Mouse (Mus musculus) gastrocnemius, adult 18-20 months (tissue): ENCODE data around the gene Rbfox1. TPM values are rescaled to one million over a fixed set of nuclear protein-coding genes. Genes with fewer than 3 reads are reported as not detected.

Experiments
- DNase-seq: peaks from one replicate; pipeline ENCODE4 v3.0.0; 2021; ENCODE audit warnings: low spot score
- total RNA-seq, 2 experiments: library from RNA; stranded (reverse); gene quantifications; 2 replicates each; pipeline ENCODE4 v1.2.3; 2021

Gene Rbfox1
- total RNA-seq, 2 experiments from 2014 or later, result 228 to 232 TPM

DNA sequence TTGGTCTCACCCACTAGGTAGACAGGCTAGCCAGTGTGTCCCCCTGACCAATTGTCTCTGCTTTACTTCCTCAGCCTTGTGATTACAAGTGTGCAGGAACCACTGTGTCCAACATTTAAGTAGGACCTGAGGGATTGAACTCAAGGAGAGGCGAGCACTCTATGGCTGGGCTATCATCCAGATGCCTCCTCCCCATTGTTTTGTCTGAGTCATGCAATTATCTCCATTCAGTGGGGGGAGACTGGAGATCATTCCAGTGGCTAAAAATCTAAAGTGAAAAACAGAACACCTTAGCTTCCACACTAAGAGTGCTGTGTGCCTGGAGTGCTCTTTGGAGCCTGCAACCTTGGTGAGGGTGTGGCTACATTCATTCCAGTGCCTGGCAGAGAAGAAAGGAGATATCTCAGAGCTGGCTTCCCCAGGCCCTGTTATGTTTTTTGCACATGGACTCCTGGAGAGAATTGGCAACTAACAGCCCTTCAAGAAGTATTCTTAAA is 594.0 kb downstream of the Rbfox1 start:
- no peak for DNase-seq

DNA sequence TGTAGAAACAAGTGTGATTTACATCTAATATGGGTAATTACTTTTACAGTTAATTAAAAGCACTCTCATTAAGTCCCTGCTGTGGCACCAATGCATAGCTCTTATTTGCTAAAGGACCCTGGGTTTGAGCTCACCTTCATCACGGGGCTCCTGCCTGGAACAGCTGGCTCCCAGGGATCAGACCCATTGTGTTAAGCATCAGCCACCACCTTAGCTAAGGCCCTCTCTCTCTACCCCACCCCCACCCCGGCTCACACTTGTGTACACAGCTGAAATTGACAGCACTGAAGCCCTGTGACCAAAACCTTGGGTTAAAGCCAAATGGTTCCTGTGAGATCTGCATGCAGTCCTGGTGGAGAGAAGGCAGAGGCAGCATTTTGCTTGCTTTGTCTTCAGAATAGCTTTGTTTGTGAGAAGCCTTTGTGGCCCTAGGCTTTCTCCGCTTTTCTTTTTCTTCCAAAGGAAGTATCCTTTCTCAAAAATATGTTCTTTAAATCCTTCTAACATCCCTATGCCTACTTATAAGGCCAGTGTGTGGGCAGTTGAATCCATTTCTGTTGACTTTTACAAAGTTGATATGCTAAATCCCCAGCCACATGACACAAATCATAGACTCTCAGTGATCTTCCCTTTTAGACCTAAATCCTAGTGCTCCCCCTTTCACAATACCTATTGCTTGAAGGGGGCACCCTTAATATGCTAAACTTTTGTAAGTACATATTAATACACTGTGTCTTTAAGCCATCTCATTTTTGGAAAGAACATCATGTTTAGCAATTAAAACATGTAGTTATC is 594.7 kb downstream of the Rbfox1 start:
- no peak for DNase-seq

DNA sequence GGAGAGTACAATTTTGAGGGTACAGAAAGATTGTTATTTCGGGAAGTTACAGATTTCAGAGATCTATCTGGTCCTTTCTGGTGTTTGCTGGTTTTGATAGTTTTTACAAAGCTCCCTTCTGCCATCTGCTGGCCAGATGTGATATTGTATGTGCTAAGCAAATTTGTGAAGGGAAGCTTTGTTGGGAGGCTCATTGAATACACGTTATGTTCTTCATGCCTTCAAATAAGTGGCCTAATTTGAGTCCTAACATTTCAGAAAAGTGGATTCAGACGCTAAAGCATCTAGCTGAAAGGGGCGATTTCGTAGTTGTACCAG is 595.2 kb downstream of the Rbfox1 start:
- peak; percentile 3 for DNase-seq

DNA sequence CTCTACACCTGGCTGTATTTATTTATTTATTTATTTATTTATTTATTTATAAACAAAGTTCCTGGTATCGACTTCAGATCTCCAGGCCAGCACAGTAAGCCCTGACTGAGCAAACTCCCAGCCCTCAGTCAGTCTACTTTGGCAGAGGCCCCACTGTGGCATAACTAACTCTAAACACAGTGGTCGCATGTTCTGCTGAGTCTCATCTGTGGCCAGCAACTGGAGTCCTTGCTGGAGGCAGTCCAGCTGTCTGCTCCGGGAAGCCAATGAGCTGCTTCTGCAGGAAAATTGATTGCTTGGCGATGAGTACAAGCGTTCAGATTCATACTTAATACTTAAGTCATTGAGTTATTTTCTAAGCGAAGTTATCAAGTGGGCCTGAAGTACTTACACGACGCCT is 598.5 kb downstream of the Rbfox1 start:
- no peak for DNase-seq

DNA sequence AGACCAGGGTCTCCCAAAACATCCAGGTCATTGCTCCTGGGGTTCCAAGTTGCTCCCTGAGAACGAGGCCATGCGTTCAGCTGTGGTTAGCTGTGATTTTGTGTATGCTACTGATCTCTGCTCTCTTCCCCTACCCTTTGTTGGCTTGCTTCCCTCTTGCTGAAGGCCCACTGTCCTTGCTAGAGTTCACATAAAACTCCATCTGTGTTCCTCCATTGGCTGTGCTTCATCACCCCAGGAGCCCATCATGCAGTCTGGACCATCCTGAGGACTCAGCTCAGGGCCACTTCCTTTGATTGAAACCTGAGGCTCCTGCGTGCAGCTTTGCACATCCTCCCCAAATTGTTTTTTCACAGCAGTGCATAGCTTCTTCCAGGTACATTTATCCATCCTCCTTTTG is 600.5 kb downstream of the Rbfox1 start:
- DNase-seq, result no peak

DNA sequence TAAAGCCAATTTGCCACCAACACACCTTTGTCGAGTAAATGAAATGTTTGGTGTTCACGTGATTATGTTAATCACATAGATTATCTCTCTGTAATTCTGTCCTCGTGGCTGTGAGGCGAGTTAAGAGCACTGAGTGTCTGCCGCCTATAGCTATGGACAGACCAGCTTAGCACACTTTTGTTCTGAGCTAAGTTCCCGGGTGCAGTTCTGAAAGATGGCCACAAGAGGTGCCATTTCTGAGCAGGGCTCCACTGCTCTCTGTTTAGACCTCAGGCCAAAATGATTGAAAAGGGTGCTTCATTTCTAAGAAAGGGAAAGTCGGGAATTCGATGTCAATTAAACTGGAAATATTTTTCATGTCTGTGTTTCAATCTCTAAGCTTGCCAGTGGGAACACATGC is 617.1 kb downstream of the Rbfox1 start:
- no peak for DNase-seq

DNA sequence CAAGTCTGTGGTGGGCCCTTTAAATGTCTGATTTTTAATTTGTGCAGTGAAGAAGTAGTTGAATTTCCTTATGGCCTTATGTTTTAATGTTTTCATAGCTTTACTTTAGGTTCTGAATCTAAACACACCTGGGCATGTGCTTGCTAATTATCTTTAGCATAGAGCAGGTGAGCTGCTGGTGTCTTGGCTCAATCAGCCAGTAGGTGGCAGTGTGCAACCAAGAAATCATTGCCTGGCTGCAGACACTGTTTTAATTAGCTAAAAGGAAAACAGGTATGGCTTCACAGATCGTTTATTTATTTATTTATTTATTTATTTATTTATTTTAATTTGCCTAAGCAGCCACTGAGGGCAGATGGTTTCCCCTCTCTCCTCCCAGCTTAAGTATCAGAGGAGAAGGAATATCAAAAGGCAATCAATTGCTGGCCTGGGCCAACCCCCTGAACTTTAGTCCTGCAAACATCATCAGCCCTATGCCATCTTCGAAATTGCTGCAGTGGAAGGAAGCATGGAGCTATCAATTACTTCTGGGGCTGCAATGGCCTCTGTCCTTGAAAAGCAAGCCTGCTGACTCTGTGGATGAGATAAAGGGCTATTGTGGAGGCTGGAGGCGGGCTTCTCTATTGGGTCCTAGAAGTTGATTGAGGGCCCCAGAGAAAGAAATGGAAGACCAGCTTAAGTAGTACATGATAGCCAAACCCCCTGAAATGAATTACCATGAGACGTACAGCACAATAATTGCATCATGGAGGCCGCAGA is 618.6 kb downstream of the Rbfox1 start:
- DNase-seq, result peak; percentile 11

DNA sequence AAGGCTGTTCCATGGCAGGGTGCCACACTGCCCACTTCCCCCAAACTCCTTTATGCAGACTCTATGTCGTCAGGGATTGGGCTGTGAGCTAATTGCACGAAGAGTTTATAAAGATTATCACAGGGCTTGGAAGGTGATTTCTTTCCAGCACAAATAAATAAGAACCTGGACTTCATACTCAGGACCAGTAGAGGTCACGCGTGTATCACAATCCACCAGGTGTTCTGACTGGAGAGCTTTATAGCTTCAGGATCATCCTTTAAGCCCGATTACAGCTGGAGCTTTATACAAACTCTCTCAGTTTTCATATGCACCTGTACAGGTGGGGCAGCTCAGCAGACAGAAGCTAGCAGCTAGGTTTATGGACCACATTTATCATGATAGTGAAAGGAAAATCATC is 623.8 kb downstream of the Rbfox1 start:
- DNase-seq, result no peak

DNA sequence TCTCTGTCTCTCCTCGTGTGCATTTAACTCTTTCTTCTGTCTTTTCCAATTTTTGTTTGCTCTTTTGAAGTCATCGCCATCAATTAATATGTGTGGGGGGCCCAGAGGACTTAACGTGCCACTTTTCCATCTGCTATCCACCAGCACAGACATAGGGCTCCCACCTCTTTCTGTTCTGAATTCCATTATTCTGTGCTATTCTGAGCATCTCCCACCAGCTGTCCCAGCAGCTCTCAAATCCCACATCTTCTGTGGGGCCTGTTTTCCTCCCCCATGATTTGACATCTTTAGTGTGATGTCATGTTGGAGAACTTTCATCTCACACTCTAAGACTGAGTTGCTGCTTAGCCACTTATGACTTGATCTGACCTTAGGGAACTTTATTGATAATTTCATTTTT is 634.3 kb downstream of the Rbfox1 start:
- DNase-seq, result no peak

DNA sequence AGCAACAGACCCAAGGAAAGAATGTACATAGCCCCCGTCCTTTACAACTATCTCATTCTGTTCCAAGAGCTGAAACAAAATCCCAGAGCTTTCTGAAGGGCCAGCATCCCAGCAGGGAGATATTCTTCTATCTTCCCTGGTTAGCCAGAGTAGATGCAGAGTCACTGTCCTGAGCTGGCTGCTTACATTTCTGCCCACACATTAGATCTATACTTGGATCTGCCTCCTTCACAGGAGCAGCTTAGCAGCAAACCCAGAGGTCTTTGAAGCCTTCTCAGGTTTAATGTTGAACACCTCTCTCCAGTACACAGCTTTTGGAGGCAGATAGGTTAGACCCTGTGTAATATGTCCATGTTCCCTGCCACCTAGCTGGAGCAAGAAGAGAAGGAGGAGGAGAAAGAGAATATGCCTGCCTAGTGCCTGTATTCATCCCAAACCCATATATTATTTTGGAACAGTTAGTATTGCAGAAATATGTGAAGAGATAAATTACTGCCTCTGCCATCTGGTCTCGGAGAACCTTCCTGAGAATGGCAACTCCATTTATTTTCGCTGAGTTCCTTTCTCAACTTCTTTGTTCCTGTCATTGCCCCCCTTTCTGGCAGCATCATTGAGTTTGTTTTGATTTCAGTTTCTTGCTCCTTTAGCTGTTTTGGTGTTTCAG is 640.5 kb downstream of the Rbfox1 start:
- DNase-seq, result no peak

DNA sequence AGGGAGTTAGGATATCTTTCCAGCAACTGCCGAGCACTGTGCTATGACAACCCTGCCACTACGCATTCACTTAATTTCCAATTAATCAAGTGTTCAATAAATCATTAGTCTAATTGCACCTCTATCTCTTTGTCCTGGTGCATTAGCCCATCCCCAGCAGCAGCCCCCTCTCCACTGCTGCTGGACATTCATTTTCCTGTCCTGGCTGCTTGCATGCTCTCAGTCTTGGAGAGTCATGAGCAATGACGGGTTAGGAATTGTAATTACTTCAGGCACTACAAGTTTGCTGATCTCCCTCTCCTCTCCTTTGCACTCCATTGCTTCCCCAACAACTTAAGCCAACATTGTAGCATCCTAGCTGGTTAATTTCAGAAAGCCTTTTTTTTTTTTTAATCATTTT is 646.3 kb downstream of the Rbfox1 start:
- no peak for DNase-seq

DNA sequence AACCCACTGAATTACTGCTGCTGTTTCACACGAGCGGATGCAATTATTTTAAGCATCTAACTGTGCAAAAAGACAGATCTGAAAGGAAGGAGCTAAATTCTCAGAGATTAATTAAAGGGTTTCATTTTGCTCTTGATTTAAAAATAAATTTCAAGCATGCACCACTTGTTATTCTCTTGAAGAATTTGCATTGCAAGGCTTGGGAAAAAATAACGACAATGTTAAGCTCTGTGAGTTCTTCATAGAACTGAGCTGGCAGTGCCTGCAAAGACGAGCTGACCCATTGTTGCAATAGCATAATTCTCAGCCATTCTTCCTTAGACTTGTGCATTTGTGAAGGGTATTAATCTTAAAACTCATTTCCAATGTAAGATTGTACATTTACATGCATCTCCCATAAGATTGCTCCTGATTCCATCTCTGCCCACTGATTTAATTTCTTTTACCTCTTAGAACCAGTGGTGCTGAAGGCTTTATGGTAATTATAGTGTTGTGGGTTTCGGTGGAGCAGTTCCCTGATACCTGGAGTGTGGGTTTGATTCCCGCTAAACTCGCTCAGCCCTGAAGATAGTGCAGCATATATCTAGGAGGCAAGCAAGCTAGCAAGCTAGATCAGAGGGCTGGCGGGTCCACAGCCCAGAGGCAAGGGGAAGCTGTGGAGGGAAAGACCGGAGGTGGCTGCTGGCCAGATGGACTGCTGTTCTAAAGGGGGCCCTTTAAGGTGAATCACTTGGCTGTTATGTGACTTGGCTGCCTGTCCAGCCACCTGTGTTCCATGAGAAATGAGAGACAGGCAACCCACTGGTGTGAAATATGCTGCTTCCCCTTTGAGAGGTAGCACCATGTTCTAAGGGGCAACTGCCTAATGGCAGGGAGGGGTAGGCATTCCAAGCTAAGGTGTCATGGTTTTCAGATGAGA is 647.2 kb downstream of the Rbfox1 start:
- DNase-seq, result no peak

DNA sequence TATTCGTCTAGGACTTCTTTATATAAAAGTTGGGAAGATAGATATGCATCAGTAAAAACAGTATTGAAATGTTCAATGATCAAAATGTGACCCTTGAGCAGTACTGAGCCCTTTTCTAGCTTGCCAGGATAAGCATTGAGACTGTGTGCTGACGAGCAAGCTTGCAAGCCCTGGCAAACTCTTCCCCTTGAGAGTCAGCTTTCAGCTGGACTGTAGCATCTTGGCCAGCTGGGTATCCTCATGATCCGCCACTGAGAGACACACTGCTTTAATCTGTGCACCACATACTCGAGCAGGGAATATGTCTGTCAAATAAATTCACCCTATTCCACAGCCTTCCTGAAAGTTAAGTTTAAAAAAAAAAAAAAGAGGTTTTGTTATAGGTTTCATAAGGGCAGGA is 670.6 kb downstream of the Rbfox1 start:
- DNase-seq, result peak; percentile 16

DNA sequence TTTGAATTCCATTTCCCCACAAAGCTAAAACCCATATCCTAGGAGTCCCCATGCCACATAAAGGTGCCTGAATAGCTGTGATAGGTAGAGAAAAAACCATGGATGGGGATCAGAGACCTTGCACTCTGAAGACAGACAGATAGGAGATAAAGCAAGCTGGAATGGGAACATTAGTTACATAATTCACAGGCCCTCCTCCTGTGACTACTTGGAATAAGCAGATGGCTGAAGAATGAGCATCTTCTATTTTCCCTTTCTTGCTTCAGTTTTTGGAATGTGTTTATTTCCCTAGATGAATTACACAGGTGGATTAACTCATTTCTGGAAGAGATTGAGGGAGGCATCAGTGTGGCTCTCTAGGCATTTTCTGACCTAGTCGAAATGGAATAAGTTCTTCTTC is 672.6 kb downstream of the Rbfox1 start:
- DNase-seq, result no peak

DNA sequence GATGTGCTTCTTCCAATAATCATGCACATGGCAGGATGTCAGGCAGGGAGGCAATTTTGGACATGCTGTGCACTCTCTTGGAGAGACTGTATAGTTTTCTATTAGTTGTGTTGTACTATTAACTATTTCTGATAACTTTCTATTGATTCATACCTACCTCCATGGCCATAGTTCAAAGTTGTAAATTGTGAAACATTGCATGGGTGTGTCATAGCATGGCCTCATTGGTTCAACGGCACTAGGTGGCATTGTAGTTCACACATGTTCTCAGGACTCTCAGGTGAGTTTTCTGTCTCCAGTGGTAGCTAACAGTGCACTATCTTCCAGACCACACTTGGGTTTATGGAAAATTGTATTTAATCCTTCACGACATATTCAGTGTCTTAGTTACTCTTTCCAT is 699.5 kb downstream of the Rbfox1 start:
- no peak for DNase-seq

DNA sequence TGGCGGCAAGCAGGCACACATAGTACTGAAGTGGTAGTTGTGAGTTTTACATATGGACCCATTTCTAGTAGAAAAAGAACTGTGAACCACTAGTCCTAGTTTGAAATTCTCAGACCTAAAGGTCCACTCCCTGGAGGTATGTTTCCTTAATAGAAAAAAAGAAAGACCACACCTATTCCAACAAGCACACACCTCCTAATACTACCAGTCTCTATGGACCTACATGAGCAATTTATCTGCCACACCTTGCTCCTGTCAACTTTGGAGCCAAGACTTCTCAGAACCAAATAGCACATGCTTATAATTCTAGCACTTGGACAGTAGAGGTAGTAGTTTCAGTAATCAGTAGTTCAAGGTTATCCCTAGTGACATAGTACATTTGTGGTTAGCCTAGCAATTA is 700.0 kb downstream of the Rbfox1 start:
- DNase-seq, result no peak

DNA sequence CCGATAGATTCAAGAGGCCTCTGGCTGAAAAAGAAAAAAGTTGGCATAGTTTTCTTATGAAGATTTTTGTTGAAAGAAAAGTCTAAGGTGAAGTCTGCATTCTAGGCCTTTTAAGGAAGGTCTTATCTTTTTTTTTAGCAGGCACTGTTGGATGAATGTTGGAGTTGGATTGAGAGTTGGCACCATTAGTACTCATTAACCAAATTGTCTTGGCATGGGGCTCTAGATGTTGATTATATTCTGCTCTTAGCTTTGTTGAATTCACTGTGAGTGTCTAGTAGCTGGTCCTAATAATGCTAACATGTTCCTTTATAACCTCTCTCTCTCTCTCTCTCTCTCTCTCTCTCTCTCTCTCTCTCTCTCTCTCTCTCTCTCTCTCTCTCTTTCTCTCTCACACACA is 731.4 kb downstream of the Rbfox1 start:
- DNase-seq, result no peak

DNA sequence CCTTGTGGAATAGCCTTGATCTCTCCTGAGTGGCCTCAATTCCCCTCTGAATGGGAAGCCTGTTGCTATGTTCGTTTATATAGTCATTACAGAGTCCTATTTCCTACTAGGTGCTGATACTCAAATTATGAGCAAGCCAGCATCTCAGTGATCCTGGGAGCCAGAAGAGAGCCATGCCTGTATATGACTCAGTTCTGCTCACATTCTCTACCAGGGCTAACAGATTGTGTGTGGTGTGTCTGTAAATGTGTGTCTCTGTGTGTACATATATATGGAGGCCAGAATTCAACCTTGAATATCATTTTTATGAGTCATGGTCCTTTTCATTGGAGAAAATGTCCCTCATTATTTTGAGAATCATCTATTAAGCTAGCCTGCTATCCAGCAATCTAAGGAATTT is 755.2 kb downstream of the Rbfox1 start:
- no peak for DNase-seq

DNA sequence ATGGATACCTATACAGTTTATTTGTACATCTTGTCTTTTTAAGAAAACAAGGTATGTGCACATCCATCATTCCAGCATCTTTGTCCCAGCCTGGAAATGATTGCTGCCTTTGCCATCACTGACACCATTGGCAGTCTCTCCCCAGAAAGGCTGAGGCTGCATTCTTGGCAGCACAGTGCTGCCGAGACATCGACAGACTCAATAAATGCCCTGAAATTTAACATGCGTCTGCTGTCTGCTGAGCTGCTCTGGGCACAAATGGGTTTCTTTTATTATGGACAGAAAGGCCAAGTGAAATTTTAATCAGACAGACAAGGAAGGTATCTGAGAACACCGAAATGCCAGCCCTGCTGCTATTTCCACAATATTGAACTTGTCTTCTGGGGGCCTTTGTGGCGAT is 761.8 kb downstream of the Rbfox1 start:
- DNase-seq, result no peak

DNA sequence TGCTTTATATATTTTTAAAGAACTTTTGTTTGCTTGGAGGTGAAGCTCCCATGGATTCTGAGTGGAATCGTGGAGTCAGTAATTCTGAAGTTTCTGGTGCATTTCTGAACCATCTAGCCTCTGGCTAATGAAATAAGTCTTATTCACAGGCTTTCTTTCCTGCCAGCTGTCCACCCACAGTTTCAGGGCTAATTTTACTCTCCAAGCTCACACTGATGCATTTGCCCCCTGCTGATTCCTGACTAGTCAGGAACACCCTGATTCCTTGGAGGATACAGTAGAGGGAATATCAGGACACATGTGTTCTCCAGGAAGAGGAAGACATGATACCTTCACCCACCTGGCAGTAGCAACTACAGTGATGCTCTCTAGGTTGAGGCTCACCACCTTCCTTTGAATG is 763.6 kb downstream of the Rbfox1 start:
- no peak for DNase-seq

DNA sequence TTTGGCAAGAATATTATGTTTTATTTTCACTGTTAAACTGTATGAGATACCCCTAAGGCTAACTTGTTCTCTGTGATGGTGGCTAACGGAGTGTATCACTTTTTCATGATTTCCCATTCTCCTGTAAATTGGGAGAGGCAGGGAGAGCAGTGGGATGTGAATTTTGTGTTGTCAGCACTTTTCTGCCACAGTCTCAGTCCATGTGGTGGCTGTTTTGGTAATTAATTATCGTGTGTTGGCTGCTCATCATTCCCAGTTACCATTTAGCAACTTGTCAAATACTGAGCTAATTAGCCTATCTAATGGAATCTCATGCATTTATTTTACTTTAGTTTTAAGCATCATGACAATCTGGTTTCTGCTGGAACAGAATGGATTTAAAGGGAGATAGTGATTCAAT is 773.4 kb downstream of the Rbfox1 start:
- no peak for DNase-seq
